Mouse (Mus musculus) testis, adult 2 months (tissue): ENCODE measurements around the gene Gm7534.

Experiments
- CTCF ChIP-seq: fragments of 200-500 bp; IDR thresholded peaks from 2 replicates; pipeline ENCODE4 v1.5.1; 2012; ENCODE audit warnings: low read depth, mild to moderate bottlenecking, inconsistent platforms, low read length, moderate library complexity; ENCODE audit not compliant: control insufficient read depth, insufficient read depth, insufficient replicate concordance
- POLR2A ChIP-seq: fragments of 200-500 bp; IDR thresholded peaks from 2 replicates; pipeline ENCODE4 v1.6.1; 2012; ENCODE audit warnings: low read depth, mild to moderate bottlenecking, inconsistent platforms, low read length, moderate library complexity; ENCODE audit not compliant: control insufficient read depth

- TF ChIP-seq CTCF (no peak), POLR2A (no peak)
Observed at GRCm38 (mm10) chr4:134222793-134223600, 20.2 kb upstream of the Gm7534 start.
